Mouse (Mus musculus) lung, postnatal 14 days (tissue): Measurements from ENCODE around the gene Aloxe3.

ENCODE experiments used
- DNase-seq: peaks from one replicate; pipeline ENCODE4 v3.0.0; 2021

Gene Aloxe3

GRCm38 (mm10) chr11:69095511-69096231 lies 30.0 kb upstream of the Aloxe3 start:
- DNase-seq, result peak; percentile 58

GRCm38 (mm10) chr11:69096360-69096986 lies 29.2 kb upstream of the Aloxe3 start:
- DNase-seq, result no peak

GRCm38 (mm10) chr11:69096987-69097900 lies 28.5 kb upstream of the Aloxe3 start:
- DNase-seq, result peak; percentile 100

GRCm38 (mm10) chr11:69098039-69098761 lies 27.5 kb upstream of the Aloxe3 start:
- no peak for DNase-seq

- peak; percentile 99 for DNase-seq
These were observed 27.0 kb upstream of the Aloxe3 start for GRCm38 (mm10) chr11:69098762-69099091.

GRCm38 (mm10) chr11:69099177-69099914 lies 26.4 kb upstream of the Aloxe3 start:
- DNase-seq, result peak; percentile 96

GRCm38 (mm10) chr11:69099915-69100345 lies 25.8 kb upstream of the Aloxe3 start:
- peak; percentile 95 for DNase-seq

GRCm38 (mm10) chr11:69100639-69101360 lies 24.9 kb upstream of the Aloxe3 start:
- no peak for DNase-seq

- no peak for DNase-seq
These were observed 23.9 kb upstream of the Aloxe3 start for GRCm38 (mm10) chr11:69101604-69102402.

- DNase-seq, result no peak
These were observed 23.3 kb upstream of the Aloxe3 start for GRCm38 (mm10) chr11:69102403-69102725.

GRCm38 (mm10) chr11:69103121-69103520 lies 22.6 kb upstream of the Aloxe3 start:
- DNase-seq, result no peak

- no peak for DNase-seq
These were observed 21.9 kb upstream of the Aloxe3 start for GRCm38 (mm10) chr11:69103531-69104435.

- DNase-seq, result no peak
These were observed 21.2 kb upstream of the Aloxe3 start for GRCm38 (mm10) chr11:69104487-69104886.

- DNase-seq, result no peak
These were observed 20.5 kb upstream of the Aloxe3 start for GRCm38 (mm10) chr11:69105227-69105626.

GRCm38 (mm10) chr11:69105796-69106195 lies 19.9 kb upstream of the Aloxe3 start:
- DNase-seq, result no peak

GRCm38 (mm10) chr11:69106299-69106698 lies 19.4 kb upstream of the Aloxe3 start:
- DNase-seq, result no peak

GRCm38 (mm10) chr11:69106842-69107241 lies 18.9 kb upstream of the Aloxe3 start:
- DNase-seq, result no peak

GRCm38 (mm10) chr11:69107676-69108075 lies 18.0 kb upstream of the Aloxe3 start:
- DNase-seq, result no peak

- DNase-seq, result no peak
These were observed 17.5 kb upstream of the Aloxe3 start for GRCm38 (mm10) chr11:69108223-69108622.
